Mouse (Mus musculus) kidney, embryonic 15.5 days (tissue): ENCODE results near the gene Xpo6. TPM values are rescaled to one million over a fixed set of nuclear protein-coding genes. Genes with fewer than 3 reads are reported as not detected.

Source experiments
- ATAC-seq: fragments of 200-750 bp; cut with Nextera tagmentation; replicated peaks from 2 replicates; pipeline ENCODE4 v1.8.0; 2017; ENCODE audit warnings: moderate TSS enrichment; ENCODE audit not compliant: low FRiP score
- H3K27ac ChIP-seq: fragments of 300-500 bp; sonication (generic); 2 replicates; pipeline ENCODE4 v1.5.1; 2015; ENCODE audit warnings: mild to moderate bottlenecking, inconsistent platforms
- H3K27me3 ChIP-seq: fragments of 300-500 bp; sonication (generic); 2 replicates; pipeline ENCODE4 v1.6.1; 2015; ENCODE audit warnings: inconsistent platforms
- H3K36me3 ChIP-seq: fragments of 300-500 bp; sonication (generic); 2 replicates; pipeline ENCODE4 v1.6.1; 2015; ENCODE audit warnings: inconsistent platforms
- H3K4me1 ChIP-seq: fragments of 300-500 bp; sonication (generic); 2 replicates; pipeline ENCODE4 v1.6.1; 2015; ENCODE audit warnings: inconsistent platforms
- H3K4me2 ChIP-seq: fragments of 300-500 bp; sonication (generic); 2 replicates; pipeline ENCODE4 v1.6.1; 2015; ENCODE audit warnings: moderate library complexity, mild to moderate bottlenecking, inconsistent platforms
- H3K4me3 ChIP-seq: fragments of 300-500 bp; sonication (generic); replicated peaks from 2 replicates; pipeline ENCODE4 v1.5.1; 2015; ENCODE audit warnings: mild to moderate bottlenecking, inconsistent platforms
- H3K9ac ChIP-seq: fragments of 300-500 bp; sonication (generic); 2 replicates; pipeline ENCODE4 v1.6.1; 2015; ENCODE audit warnings: mild to moderate bottlenecking, inconsistent platforms
- H3K9me3 ChIP-seq: fragments of 300-500 bp; sonication (generic); replicated peaks from 2 replicates; pipeline ENCODE4 v1.6.1; 2016; ENCODE audit warnings: inconsistent platforms
- WGBS: fragments of 180-500 bp; shearing (Covaris S2); methylation state at CpG from one replicate; pipeline ENCODE4 v1.1.7; 2015; ENCODE audit warnings: mixed read lengths; 5-methylcytosine and 5-hydroxymethylcytosine counted together
- polyA plus RNA-seq: library from polyadenylated mRNA; unstranded; fragments of >200 nt; fragmentation: Nextera tagmentation; extraction: Ambion mirVana; gene quantifications from 2 replicates; pipeline ENCODE4 v1.2.1, GENCODE M21; 2015

The Xpo6 gene
- polyA plus RNA-seq, 1 experiment from 2014 or later = 54.7 TPM

DNA sequence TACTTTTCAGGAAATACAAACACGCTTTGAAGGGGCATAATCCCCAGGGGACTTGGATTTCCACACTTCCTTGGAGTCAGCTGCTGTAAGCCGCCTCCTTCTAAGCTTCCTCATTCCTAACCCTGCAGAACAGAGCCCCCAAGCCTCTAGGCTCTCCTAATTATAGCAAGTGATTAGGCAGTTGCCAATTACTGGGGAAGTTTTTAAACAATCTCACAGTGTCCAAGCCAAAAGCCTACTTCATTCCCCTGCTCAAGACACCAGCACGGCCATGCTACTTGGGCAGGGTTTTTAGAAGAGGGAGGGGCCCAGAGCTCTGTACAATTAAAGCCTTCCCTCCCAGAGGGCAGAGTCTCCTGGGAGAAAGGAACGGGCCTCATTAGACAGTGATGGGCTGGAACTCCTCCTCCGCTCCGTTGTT is 114.0 kb downstream of the Xpo6 start:
- H3K9me3 ChIP-seq = no peaks in the 10 kb centered on the region
- H3K9ac ChIP-seq = no peak overlapping the region
- H3K27ac ChIP-seq = no peak overlapping the region
- peaks cover 45% of the 10 kb centered on the region for H3K4me1 ChIP-seq
- no peak overlapping the region for H3K4me2 ChIP-seq
- H3K4me3 ChIP-seq = no peak overlapping the region
- H3K36me3 ChIP-seq = no peaks in the 10 kb centered on the region
- H3K27me3 ChIP-seq = peaks cover 48% of the 10 kb centered on the region
- 0 out of 2 replicates have a peak, but pooled peaks have one; percentile 7 for ATAC-seq
- WGBS = 24% methylated on average over 6 of the region's 6 CpGs

DNA sequence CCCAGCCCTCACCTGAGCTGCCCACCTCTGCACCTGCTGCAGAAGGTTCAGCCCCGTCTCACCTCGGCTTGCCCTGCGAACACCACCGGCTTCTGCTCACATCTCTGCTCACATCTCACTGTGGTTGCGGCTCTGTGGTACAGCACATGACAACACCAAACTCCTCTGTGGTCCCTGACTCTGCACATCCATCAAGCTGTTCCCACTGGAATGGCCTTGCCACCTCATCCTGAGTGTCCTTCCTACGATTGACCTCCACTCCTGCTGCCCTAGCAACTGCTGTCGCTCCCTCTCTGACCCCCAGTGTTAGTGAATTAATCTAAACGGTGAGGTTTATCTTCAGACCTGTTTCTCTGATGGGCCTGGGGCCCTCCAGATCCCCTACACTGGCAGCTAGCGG is 115.1 kb downstream of the Xpo6 start:
- H3K27me3 ChIP-seq = peaks cover 59% of the 10 kb centered on the region
- no peak overlapping the region for H3K4me3 ChIP-seq
- no peaks in the 10 kb centered on the region for H3K9me3 ChIP-seq
- H3K4me1 ChIP-seq = peaks cover 49% of the 10 kb centered on the region
- ATAC-seq = no peak
- no peak overlapping the region for H3K4me2 ChIP-seq
- 89% methylated on average over 9 of the region's 9 CpGs for WGBS
- no peak overlapping the region for H3K9ac ChIP-seq
- no peaks in the 10 kb centered on the region for H3K36me3 ChIP-seq
- no peak overlapping the region for H3K27ac ChIP-seq

DNA sequence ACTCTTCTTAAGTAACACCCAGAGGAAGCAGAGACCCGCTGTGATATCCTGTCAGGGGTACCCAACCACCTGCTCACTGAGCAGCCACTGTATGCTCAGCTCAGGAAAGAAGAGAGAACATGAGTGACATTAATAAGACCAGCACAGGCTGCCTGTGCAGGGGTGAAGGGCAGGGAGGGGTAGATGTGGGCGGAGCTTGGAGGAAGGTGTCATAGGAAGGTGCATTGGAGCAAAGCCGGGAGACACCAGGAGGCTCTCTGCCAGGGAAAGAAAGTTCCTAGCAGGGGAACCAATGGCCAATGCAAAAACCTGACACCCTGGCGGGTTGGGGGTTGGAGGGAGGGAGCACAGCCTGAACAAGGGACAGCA is 116.3 kb downstream of the Xpo6 start:
- H3K4me3 ChIP-seq = no peak overlapping the region
- H3K4me2 ChIP-seq = no peak overlapping the region
- H3K36me3 ChIP-seq = no peaks in the 10 kb centered on the region
- no peaks in the 10 kb centered on the region for H3K9me3 ChIP-seq
- H3K27me3 ChIP-seq = peaks cover 71% of the 10 kb centered on the region
- 12% methylated on average over 4 of the region's 4 CpGs for WGBS
- no peak for ATAC-seq
- H3K4me1 ChIP-seq = peaks cover 49% of the 10 kb centered on the region
- H3K27ac ChIP-seq = no peak overlapping the region
- H3K9ac ChIP-seq = no peak overlapping the region

DNA sequence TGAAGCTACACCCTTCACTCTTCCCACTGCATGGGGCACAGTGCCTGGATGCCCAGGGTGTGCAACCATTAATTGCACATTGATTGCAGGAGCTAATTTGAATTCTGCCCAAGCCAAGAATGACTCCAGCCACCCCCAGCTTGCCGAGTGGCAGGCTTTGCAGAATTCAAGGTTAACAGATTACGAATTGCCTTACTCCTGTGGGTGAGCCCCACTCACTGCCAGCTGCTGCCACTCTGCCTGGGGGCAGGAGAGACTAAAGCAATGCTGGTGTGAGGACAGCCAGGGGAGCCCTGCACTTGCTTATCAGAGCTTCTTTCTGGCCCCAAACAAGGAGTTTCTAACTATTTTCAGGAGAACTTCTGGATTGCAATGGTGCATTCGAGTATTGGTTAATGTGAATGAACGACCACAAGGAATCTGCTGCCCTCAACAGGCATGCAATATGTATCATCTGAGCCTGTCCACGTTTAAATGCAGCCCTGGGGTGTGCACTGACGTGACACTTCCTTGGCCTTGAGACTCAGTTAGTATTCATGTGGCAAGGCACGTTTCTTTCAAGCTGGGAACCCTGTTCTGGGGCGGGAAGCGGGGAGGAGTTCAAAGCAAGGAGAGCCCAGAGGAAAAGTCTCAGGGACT is 116.8 kb downstream of the Xpo6 start:
- ATAC-seq = no peak
- Histone ChIP-seq H3K27me3 (peaks cover 72% of the 10 kb centered on the region), H3K4me1 (peaks cover 49% of the 10 kb centered on the region), H3K9ac (no peak overlapping the region), H3K4me3 (no peak overlapping the region), H3K4me2 (no peak overlapping the region), H3K27ac (no peak overlapping the region), H3K9me3 (no peaks in the 10 kb centered on the region), H3K36me3 (no peaks in the 10 kb centered on the region)
- 19% methylated on average over 9 of the region's 9 CpGs for WGBS

DNA sequence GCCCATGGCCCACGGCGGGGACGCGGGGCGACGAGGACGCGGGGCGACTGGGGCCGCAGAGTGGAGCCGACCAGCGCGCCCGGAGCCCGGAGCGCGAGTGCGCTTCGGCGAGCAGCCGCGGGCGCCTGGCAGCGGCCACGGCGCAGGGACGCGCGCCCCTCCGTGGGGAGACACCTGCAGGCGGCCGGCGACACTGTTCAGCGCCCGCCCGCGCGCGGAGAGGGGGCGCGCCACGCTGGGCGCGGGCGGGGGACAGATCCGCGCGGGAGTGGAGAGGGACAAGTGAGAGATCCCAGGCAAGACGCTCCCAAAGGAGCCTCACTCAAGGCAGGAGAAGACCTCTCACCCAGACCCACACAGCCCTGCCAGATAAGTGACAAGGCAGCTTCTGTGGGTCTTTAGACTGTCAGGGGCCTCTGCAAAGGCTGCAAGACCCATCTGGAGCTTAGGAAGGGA is 118.0 kb downstream of the Xpo6 start, which contains the start of gene Gsg1l:
Gene Gsg1l, minus strand, starts transcription at position 126 of the 456 bp plus-strand sequence.
- peaks cover 70% of the 10 kb centered on the region for H3K27me3 ChIP-seq
- ATAC-seq = peak; percentile 24; the same call in 1 of the 2 replicates
- H3K9ac ChIP-seq = peak within 1 kb of the TSS; percentile 39

DNA sequence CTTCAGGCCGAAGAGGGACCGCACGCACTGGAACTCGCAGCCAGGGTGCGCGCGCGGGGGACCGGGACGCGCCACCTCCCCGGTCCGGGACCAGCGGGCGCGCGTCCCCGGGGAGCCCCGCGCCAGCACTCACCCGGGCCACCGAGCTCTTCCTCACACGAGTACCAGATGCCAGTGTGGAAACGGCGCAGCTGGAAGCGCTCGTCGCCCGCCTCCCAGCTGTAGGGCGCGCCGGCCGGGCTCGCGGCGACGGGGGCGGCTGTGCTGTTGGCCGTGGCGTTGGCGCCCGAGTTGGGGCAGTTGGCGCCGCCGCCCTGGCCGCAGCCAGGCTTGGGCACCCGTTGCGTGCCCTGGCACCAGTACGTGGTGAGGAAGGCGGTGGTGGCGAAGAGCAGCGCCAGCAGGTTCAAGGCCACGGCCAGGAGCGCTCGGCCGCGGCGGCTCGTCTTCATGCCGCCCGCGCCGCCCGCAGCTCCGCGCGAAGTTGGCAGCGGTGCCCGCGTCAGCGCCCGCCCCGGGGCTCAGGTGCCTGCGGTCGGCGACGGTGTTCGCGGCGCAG is 118.5 kb downstream of the Xpo6 start:
- peaks cover 43% of the 10 kb centered on the region for H3K4me1 ChIP-seq
- H3K27me3 ChIP-seq = peaks cover 67% of the 10 kb centered on the region
- H3K9me3 ChIP-seq = no peaks in the 10 kb centered on the region
- no peaks in the 10 kb centered on the region for H3K36me3 ChIP-seq
- ATAC-seq = 0 out of 2 replicates have a peak, but pooled peaks have one; percentile 9
- no peak overlapping the region for H3K27ac ChIP-seq
- under 1% methylated on average over 78 of the region's 80 CpGs for WGBS
- H3K4me3 ChIP-seq = peak overlapping the region; percentile 60
- H3K4me2 ChIP-seq = peak overlapping the region; percentile 99
- H3K9ac ChIP-seq = peak overlapping the region; percentile 39

More for the DNA sequence above, 118.0 kb downstream of the Xpo6 start, which contains the start of gene Gsg1l:
- Histone ChIP-seq H3K4me3 (peak within 1 kb of the TSS; percentile 60), H3K9me3 (no peaks in the 10 kb centered on the region), H3K36me3 (no peaks in the 10 kb centered on the region), H3K4me2 (peak within 1 kb of the TSS; percentile 99), H3K27ac (no peak within 1 kb of the TSS), H3K4me1 (peaks cover 45% of the 10 kb centered on the region)
- under 1% methylated on average over 46 of the region's 49 CpGs for WGBS

DNA sequence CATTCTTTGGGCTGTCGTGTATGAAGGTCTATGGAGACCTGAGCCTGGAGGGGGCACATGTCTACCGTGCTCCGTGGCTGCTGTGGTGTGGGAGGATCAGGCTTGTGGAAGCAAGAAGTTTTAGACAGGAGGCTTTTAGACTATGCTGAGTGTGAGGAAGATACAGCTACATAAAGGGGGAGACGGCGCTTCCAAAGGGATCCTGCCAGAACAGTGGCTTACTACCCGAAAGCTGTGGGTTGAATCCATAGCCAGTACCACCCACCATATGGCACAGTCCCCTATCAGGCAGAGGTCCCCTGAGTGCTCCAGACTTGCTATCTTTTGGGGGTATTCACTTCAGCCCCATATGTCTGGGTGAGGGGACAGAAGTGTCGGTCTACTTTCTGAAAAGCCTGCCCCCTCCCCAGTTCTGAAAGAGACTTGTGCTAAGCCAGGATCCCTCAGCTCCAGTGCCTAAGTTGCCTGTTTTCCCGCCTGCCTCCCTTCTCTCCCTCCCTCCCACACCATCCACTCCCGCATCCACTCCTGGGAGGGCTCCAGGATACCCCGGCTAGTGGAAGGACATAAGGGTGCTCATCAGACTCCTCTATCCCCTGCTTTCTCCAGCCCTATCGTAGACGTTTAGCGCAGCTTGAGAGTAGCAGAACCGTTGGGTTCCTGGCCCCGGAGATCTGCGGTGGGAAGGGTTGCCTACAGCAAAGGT is 119.2 kb downstream of the Xpo6 start:
- H3K4me1 ChIP-seq = peaks cover 36% of the 10 kb centered on the region
- H3K9me3 ChIP-seq = no peaks in the 10 kb centered on the region
- ATAC-seq = no peak
- H3K9ac ChIP-seq = peak overlapping the region; percentile 39; the same call in 1 of the 2 replicates
- no peak overlapping the region for H3K27ac ChIP-seq
- no peaks in the 10 kb centered on the region for H3K36me3 ChIP-seq
- H3K4me3 ChIP-seq = peak overlapping the region; percentile 60
- WGBS = 12% methylated on average over 16 of the region's 16 CpGs
- peak overlapping the region; percentile 99 for H3K4me2 ChIP-seq
- peaks cover 67% of the 10 kb centered on the region for H3K27me3 ChIP-seq

DNA sequence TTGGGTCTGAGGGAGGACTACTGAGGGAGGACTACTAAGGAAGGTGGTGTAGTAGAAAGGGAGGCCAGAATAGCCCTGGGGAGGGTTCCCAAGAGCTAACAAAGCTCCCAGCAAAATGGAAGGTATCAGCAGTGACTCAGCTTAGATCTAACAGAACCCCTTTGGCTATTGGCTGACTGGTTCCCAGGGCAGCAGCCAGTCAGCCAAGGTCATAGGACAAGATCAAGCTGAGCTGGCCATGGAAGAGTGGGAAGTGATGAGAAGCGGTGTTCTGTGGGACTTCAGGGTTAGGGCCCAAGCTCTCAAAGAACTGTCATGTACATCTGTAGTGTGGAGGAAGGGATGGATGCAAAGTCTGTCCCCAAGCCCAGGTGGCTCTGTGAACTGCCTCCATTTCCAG is 123.4 kb downstream of the Xpo6 start:
- H3K4me3 ChIP-seq = no peak overlapping the region
- peaks cover 30% of the 10 kb centered on the region for H3K27me3 ChIP-seq
- no peak overlapping the region for H3K9ac ChIP-seq
- peaks cover 10% of the 10 kb centered on the region for H3K4me1 ChIP-seq
- no peak overlapping the region for H3K27ac ChIP-seq
- H3K9me3 ChIP-seq = no peaks in the 10 kb centered on the region
- no peaks in the 10 kb centered on the region for H3K36me3 ChIP-seq
- no peak for ATAC-seq
- WGBS = 100% methylated on average over 1 of the region's 1 CpGs
- H3K4me2 ChIP-seq = no peak overlapping the region

DNA sequence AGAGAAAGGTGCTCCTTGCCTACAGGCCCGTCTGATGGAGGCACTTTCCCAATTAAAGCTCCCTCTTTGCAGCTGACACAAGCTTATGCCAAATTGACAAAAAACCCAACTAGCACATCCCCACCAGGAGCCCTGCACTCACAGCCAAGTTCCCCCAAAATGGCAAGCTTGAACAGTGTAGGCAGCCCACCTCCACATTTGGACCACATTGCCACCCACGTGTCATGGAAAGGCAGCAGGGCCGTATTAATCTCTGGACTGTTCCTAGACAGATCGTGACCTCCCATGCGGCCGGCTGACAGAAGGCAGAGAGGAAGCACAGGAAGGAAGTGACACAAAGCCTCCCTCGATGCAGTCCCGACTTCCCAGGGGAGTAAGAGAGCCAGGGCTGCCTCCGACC is 125.2 kb downstream of the Xpo6 start:
- Histone ChIP-seq H3K27ac (no peak overlapping the region), H3K36me3 (no peaks in the 10 kb centered on the region), H3K9me3 (no peaks in the 10 kb centered on the region), H3K4me1 (no peaks in the 10 kb centered on the region), H3K4me3 (no peak overlapping the region), H3K9ac (no peak overlapping the region), H3K4me2 (no peak overlapping the region), H3K27me3 (peaks cover 12% of the 10 kb centered on the region)
- ATAC-seq = no peak
- 47% methylated on average over 9 of the region's 9 CpGs for WGBS

DNA sequence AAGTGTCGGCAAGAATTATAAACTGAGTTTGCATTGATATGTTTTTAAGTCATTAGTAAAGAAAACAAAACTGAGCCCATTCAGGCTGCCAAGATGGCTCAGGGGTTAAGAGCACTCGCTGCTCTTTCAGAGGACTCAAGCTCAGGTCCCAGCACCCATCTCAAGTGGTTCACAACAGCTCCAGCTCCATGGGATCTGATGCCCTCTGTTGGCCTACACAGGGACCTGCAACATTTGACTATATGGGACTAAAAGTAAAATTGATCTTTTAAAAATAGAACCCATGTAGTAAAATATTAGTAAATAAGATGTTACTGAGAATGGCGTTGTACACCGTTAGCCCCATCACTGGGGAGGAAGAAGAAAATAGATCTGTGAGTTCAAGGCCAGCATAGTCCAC is 130.0 kb downstream of the Xpo6 start:
- ATAC-seq = no peak
- WGBS = 85% methylated on average over 4 of the region's 4 CpGs
- Histone ChIP-seq H3K27me3 (no peaks in the 10 kb centered on the region; the same call in 1 of the 2 replicates), H3K4me2 (no peak overlapping the region), H3K4me3 (no peak overlapping the region), H3K9me3 (no peaks in the 10 kb centered on the region), H3K9ac (no peak overlapping the region), H3K27ac (no peak overlapping the region), H3K36me3 (no peaks in the 10 kb centered on the region), H3K4me1 (no peaks in the 10 kb centered on the region)

DNA sequence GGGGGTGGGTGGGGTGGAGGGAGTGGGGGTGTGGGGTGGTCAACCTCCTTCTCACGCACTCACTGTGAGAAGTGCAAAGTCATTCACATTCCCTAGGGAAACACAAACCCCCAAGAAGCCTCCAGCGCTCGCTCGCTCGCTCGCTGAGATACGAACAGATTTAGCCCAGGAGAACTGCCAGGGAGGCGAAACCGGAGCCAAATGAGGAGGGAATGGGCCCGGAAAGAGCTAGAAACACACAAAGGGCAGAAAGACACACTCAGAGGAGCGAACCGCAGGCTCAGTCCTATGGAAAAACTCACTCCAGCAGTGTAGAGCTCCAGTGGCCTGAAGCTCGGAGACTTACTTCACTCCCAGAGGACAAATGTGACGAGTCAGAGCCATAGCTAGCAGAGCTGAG is 133.5 kb downstream of the Xpo6 start:
- Histone ChIP-seq H3K36me3 (no peaks in the 10 kb centered on the region), H3K4me2 (no peak overlapping the region), H3K27ac (no peak overlapping the region), H3K9ac (no peak overlapping the region), H3K9me3 (no peaks in the 10 kb centered on the region), H3K27me3 (no peaks in the 10 kb centered on the region; the same call in 1 of the 2 replicates), H3K4me3 (no peak overlapping the region), H3K4me1 (no peaks in the 10 kb centered on the region)
- WGBS = 40% methylated on average over 14 of the region's 14 CpGs
- ATAC-seq = no peak

DNA sequence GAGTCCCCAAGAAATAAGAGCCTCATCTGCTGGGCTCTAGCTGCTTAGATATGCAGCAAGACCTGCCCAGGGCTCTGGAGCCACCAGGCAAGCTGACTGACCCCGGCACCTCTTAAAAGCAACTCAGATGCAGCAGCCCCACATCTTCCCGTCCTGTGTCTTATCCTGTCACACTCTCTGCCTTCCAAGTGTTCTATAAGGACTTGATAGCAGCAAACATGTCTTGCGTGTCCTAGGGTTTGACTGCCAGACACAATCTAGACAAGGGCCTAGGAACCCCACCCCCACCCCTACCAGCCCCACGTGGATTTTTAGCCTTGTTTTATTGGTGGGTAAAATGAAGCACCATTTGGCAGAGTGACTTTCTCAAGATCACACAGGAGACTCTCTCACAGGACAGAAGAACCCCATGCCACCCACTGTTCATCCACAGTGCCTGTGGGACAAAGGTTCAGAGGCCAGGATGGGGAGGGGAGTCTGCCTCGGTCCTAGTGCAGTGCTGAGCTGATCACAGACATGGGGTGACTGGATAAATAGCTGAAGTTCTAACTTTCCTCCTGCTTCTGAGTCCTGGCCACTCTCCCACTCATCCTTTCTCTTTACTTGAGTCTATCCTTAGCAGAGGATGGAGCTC is 134.9 kb downstream of the Xpo6 start:
- no peak for ATAC-seq
- Histone ChIP-seq H3K27ac (no peak overlapping the region), H3K27me3 (peaks cover 5% of the 10 kb centered on the region; the same call in 1 of the 2 replicates), H3K4me3 (no peak overlapping the region), H3K9ac (no peak overlapping the region), H3K36me3 (no peaks in the 10 kb centered on the region), H3K4me2 (no peak overlapping the region), H3K4me1 (no peaks in the 10 kb centered on the region), H3K9me3 (no peaks in the 10 kb centered on the region)
- 53% methylated on average over 5 of the region's 5 CpGs for WGBS
